ENCODE assay signal across 21 mouse cellular contexts in genomic region chr4:141329968-141330367, GRCm38 (mm10). TPM values are rescaled to one million over a fixed set of nuclear protein-coding genes. Genes with fewer than 3 reads are reported as not detected.
DNase-seq lines count a peak whose midpoint lies in the region; ATAC-seq and TF ChIP-seq lines count a peak whose summit lies in the region.
"Had no signal": no experiment of that assay in that cellular context is flagged by ENCODE, and none has a peak within 500 bp of the region (broad histone marks: within the 10 kb centered on the region; RNA-seq: fewer than 3 reads in every experiment).

No protein-coding gene starts in this region.

- TF ChIP-seq CTCF in liver, adult 2 months (IDR thresholded peaks at IDR 0.05; ENCODE audit: low read depth, low read length) = no peak
- TF ChIP-seq CTCF in stomach, postnatal 0 days (IDR thresholded peaks at IDR 0.05; ENCODE audit: low read depth) = no peak

- TF ChIP-seq POLR2A in liver, adult 2 months (IDR thresholded peaks at IDR 0.05; ENCODE audit: extremely low read depth, insufficient read depth, low read length) = no peak

- H3K79me2 ChIP-seq in liver, adult 2 months (ENCODE audit: control insufficient read depth, insufficient read depth, low read length) = no peaks in the 10 kb centered on the region

- H3K9ac ChIP-seq in liver, adult 2 months (ENCODE audit: low read depth, low read length) = no peak overlapping the region
- no peak overlapping the region for H3K9ac ChIP-seq in liver, embryonic 11.5 days (ENCODE audit: low read depth, low read length)
- H3K9ac ChIP-seq in embryonic facial prominence, embryonic 15.5 days = no peak overlapping the region
- no peak overlapping the region for H3K9ac ChIP-seq in stomach, postnatal 0 days (ENCODE audit: low read length)
- H3K9ac ChIP-seq: limb, embryonic 15.5 days; midbrain, embryonic 12.5 days had no signal

- no peak for TF ChIP-seq EP300 in stomach, postnatal 0 days (optimal IDR thresholded peaks at IDR 0.05)

- H3K4me1 ChIP-seq in liver, adult 2 months (ENCODE audit: control insufficient read depth, insufficient read depth, low read length) = peaks cover 17% of the 10 kb centered on the region
- no peaks in the 10 kb centered on the region; the same call in 1 of the 2 replicates for H3K4me1 ChIP-seq in liver, embryonic 11.5 days (replicated peaks; ENCODE audit: control insufficient read depth, insufficient read depth, low read length)
- H3K4me1 ChIP-seq in embryonic facial prominence, embryonic 15.5 days = peaks cover 64% of the 10 kb centered on the region
- H3K4me1 ChIP-seq in stomach, postnatal 0 days (replicated peaks; ENCODE audit: control insufficient read depth, insufficient read depth) = no peaks in the 10 kb centered on the region

- DNase-seq in liver, adult 2 months (ENCODE audit: extremely low read depth, low read depth, low spot score) = no peak
- DNase-seq in liver, embryonic 11.5 days (ENCODE audit: low spot score) = no peak
- DNase-seq in CD4-positive helper T cell, adult 2 months (ENCODE audit: low read depth, low spot score) = peak; percentile 23
- DNase-seq in stomach, postnatal 0 days (ENCODE audit: low spot score) = no peak
- DNase-seq in adrenal gland, adult 18-20 months (ENCODE audit: low spot score in 2 of 2) = no peak
- DNase-seq: adrenal gland, postnatal 25 days; cerebellum, adult 8-10 months; gastrocnemius, postnatal 10 days; heart, adult 2 months; heart, postnatal 4 days; kidney, adult 18-20 months; kidney, postnatal 10 days; lung, adult 18-20 months; thymus, postnatal 14 days had no signal

- no peaks in the 10 kb centered on the region for H3K27me3 ChIP-seq in liver, adult 2 months (ENCODE audit: control insufficient read depth, insufficient read depth, low read length)
- peaks cover 11% of the 10 kb centered on the region; the same call in 1 of the 2 replicates for H3K27me3 ChIP-seq in liver, embryonic 11.5 days (replicated peaks; ENCODE audit: control insufficient read depth, insufficient read depth, low read length)
- H3K27me3 ChIP-seq in embryonic facial prominence, embryonic 15.5 days = no peaks in the 10 kb centered on the region
- H3K27me3 ChIP-seq in stomach, postnatal 0 days (ENCODE audit: control insufficient read depth, insufficient read depth, low read length) = no peaks in the 10 kb centered on the region
- H3K27me3 ChIP-seq: embryonic facial prominence, embryonic 12.5 days; limb, embryonic 15.5 days; midbrain, embryonic 12.5 days had no signal

- WGBS in liver, adult 2 months = 74% methylated on average over 12 of the region's 12 CpGs
- 60% methylated on average over 12 of the region's 12 CpGs for WGBS in liver, embryonic 11.5 days
- 31% methylated on average over 12 of the region's 12 CpGs for WGBS in embryonic facial prominence, embryonic 15.5 days
- WGBS in stomach, postnatal 0 days = 60% methylated on average over 12 of the region's 12 CpGs

- H3K4me3 ChIP-seq in liver, adult 2 months (ENCODE audit: insufficient read depth, low read depth, low read length) = no peak overlapping the region
- H3K4me3 ChIP-seq in liver, embryonic 11.5 days (ENCODE audit: low read depth, low read length) = no peak overlapping the region
- no peak overlapping the region for H3K4me3 ChIP-seq in embryonic facial prominence, embryonic 15.5 days (replicated peaks)
- no peak overlapping the region for H3K4me3 ChIP-seq in stomach, postnatal 0 days (ENCODE audit: low read depth, low read length)
- H3K4me3 ChIP-seq: embryonic facial prominence, embryonic 12.5 days; heart, adult 2 months; limb, embryonic 15.5 days; midbrain, embryonic 12.5 days had no signal

- no peak overlapping the region for H3K4me2 ChIP-seq in liver, embryonic 11.5 days
- H3K4me2 ChIP-seq in embryonic facial prominence, embryonic 15.5 days (replicated peaks) = no peak overlapping the region
- H3K4me2 ChIP-seq in stomach, postnatal 0 days (replicated peaks; ENCODE audit: low read depth) = no peak overlapping the region
- H3K4me2 ChIP-seq: embryonic facial prominence, embryonic 12.5 days; limb, embryonic 15.5 days; midbrain, embryonic 12.5 days had no signal

- H3K9me3 ChIP-seq in liver, embryonic 11.5 days (ENCODE audit: control insufficient read depth, low read length) = no peaks in the 10 kb centered on the region
- H3K9me3 ChIP-seq in embryonic facial prominence, embryonic 15.5 days (replicated peaks) = no peaks in the 10 kb centered on the region
- H3K9me3 ChIP-seq in stomach, postnatal 0 days (ENCODE audit: control insufficient read depth, low read length) = no peaks in the 10 kb centered on the region
- H3K9me3 ChIP-seq: embryonic facial prominence, embryonic 12.5 days; limb, embryonic 15.5 days; midbrain, embryonic 12.5 days had no signal

- H3K27ac ChIP-seq in liver, adult 2 months (replicated peaks; ENCODE audit: insufficient read depth, low read depth, low read length) = peak overlapping the region; percentile 63
- no peak overlapping the region for H3K27ac ChIP-seq in liver, embryonic 11.5 days (ENCODE audit: low read depth, low read length)
- peak overlapping the region; percentile 75 for H3K27ac ChIP-seq in embryonic facial prominence, embryonic 15.5 days (replicated peaks)
- H3K27ac ChIP-seq in stomach, postnatal 0 days (replicated peaks) = 0 out of 2 replicates have a peak overlapping the region, but pooled peaks have one; percentile 35
- H3K27ac ChIP-seq: embryonic facial prominence, embryonic 12.5 days; heart, adult 2 months; hindbrain, postnatal 0 days; limb, embryonic 15.5 days; midbrain, embryonic 12.5 days had no signal

- H3K36me3 ChIP-seq in liver, adult 2 months (ENCODE audit: control insufficient read depth, insufficient read depth, low read length) = peaks cover 11% of the 10 kb centered on the region; the same call in 1 of the 2 replicates
- H3K36me3 ChIP-seq in liver, embryonic 11.5 days (ENCODE audit: control insufficient read depth, insufficient read depth, low read length) = peaks cover 3% of the 10 kb centered on the region; the same call in 1 of the 2 replicates
- no peaks in the 10 kb centered on the region for H3K36me3 ChIP-seq in embryonic facial prominence, embryonic 15.5 days
- no peaks in the 10 kb centered on the region; the same call in 1 of the 2 replicates for H3K36me3 ChIP-seq in stomach, postnatal 0 days (ENCODE audit: control insufficient read depth, insufficient read depth, low read length)
- H3K36me3 ChIP-seq: embryonic facial prominence, embryonic 12.5 days; limb, embryonic 15.5 days; midbrain, embryonic 12.5 days had no signal

- ATAC-seq in liver, embryonic 11.5 days (replicated peaks; ENCODE audit: low FRiP score) = no peak
- no peak for ATAC-seq in embryonic facial prominence, embryonic 15.5 days (ENCODE audit: insufficient number of reproducible peaks, low FRiP score, low TSS enrichment, low read depth)
- no peak for ATAC-seq in stomach, postnatal 0 days (ENCODE audit: low FRiP score, low TSS enrichment)
- no peak for ATAC-seq in cerebellum, adult (ENCODE audit: insufficient number of reproducible peaks, low FRiP score, low TSS enrichment)
- ATAC-seq: activated CD4-positive, CD25-positive, alpha-beta regulatory T cell, adult 4 months; hindbrain, postnatal 0 days had no signal

RNA-seq across cellular contexts. Expression of gene Epha2, which starts 28.9 kb away (rescaled TPM):
- total RNA-seq in liver, adult 2 months (2014; rRNA removed) = 7.7 and 9.3 TPM in 2 replicates
- 11.6 and 12.0 TPM in 2 replicates for polyA plus RNA-seq in liver, adult 2 months (2012; rRNA removed)
- polyA plus RNA-seq in liver, embryonic 11.5 days (2014; fragmentation: Nextera tagmentation; extraction: Ambion mirVana) = 2.5 and 2.9 TPM in 2 replicates
- 7.4 and 7.6 TPM in 2 replicates for polyA plus RNA-seq in embryonic facial prominence, embryonic 15.5 days (2015; fragmentation: Nextera tagmentation; extraction: Ambion mirVana)
- polyA plus RNA-seq in stomach, postnatal 0 days (2015; fragmentation: Nextera tagmentation; extraction: Ambion mirVana) = 3.9 and 4.9 TPM in 2 replicates
- 10 to 100 TPM; 12.0 to 18.1 TPM for total RNA-seq in adrenal gland, adult 18-20 months (2021)
- polyA plus RNA-seq: activated CD4-positive, CD25-positive, alpha-beta regulatory T cell, adult 4 months had no signal

RNA-seq across cellular contexts. Expression of gene Fam131c, which starts 38.1 kb away (rescaled TPM):
- 0.40 and 0.46 TPM in 2 replicates for total RNA-seq in liver, adult 2 months (2014; rRNA removed)
- 4.5 and 10.3 TPM in 2 replicates for polyA plus RNA-seq in liver, adult 2 months (2012; rRNA removed)
- 0.45 and 0.64 TPM in 2 replicates for polyA plus RNA-seq in liver, embryonic 11.5 days (2014; fragmentation: Nextera tagmentation; extraction: Ambion mirVana)
- 3.6 and 4.3 TPM in 2 replicates for polyA plus RNA-seq in embryonic facial prominence, embryonic 15.5 days (2015; fragmentation: Nextera tagmentation; extraction: Ambion mirVana)
- 3.4 and 3.6 TPM in 2 replicates for polyA plus RNA-seq in stomach, postnatal 0 days (2015; fragmentation: Nextera tagmentation; extraction: Ambion mirVana)
- 1 to 10 TPM; 1.3 to 2.4 TPM for total RNA-seq in adrenal gland, adult 18-20 months (2021)
- polyA plus RNA-seq: activated CD4-positive, CD25-positive, alpha-beta regulatory T cell, adult 4 months had no signal
